In the genomic region with DNA sequence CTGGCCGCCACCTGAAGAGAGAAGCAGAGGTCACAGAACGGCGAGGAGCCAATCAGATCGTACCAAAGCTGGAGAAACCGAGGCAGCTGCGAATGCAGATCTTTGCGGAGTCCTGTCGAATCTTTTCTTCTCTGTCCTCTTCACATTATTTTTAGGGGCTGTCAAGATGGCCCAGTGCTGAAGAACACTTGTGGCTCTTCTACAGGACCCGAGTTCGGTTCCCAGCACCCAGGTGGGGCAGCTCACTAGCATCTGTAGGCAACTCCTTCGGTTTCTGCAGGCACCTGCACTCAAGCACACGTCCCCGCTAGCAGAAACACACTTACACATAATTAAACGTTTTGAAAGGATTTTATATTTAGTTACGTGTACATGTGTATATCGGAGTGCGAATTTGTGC, we compare ENCODE assay signal across 7 mouse cellular contexts. TPM values are rescaled to one million over a fixed set of nuclear protein-coding genes. Genes with fewer than 3 reads are reported as not detected.
A peak's percentile ranks its signal among the peaks of the same experiment; 100 is the strongest.
DNase-seq lines count a peak whose midpoint lies in the region; ATAC-seq and TF ChIP-seq lines count a peak whose summit lies in the region.

No protein-coding gene starts in this region.

- no peak for DNase-seq in lung, postnatal 10 days
- no peak for DNase-seq in forebrain, postnatal 0 days
- DNase-seq in testis, postnatal 14 days (ENCODE audit: low spot score) = peak; percentile 35
- no peak for DNase-seq in adrenal gland, adult 2 months
- DNase-seq in ovary, postnatal 14 days (ENCODE audit: low spot score) = no peak

- H3K4me3 ChIP-seq in lung, embryonic 15.5 days = peak overlapping the region; percentile 88
- H3K4me3 ChIP-seq in forebrain, postnatal 0 days (ENCODE audit: low read depth, low read length) = no peak overlapping the region; the same call in 1 of the 2 replicates
- H3K4me3 ChIP-seq in liver, embryonic 12.5 days = peak overlapping the region; percentile 90

- TF ChIP-seq CTCF in forebrain, postnatal 0 days (IDR thresholded peaks at IDR 0.05; ENCODE audit: low read depth) = no peak

- H3K4me2 ChIP-seq in lung, embryonic 15.5 days = peak overlapping the region; percentile 38
- peak overlapping the region; percentile 38 for H3K4me2 ChIP-seq in forebrain, postnatal 0 days (ENCODE audit: low read depth)
- H3K4me2 ChIP-seq in liver, embryonic 12.5 days = peak overlapping the region; percentile 84

- no peaks in the 10 kb centered on the region for H3K9me3 ChIP-seq in lung, embryonic 15.5 days
- no peaks in the 10 kb centered on the region for H3K9me3 ChIP-seq in forebrain, postnatal 0 days (ENCODE audit: low read length)
- no peaks in the 10 kb centered on the region for H3K9me3 ChIP-seq in liver, embryonic 12.5 days (replicated peaks)

- peak overlapping the region; percentile 30; the same call in 1 of the 2 replicates for H3K9ac ChIP-seq in lung, embryonic 15.5 days
- no peak overlapping the region for H3K9ac ChIP-seq in forebrain, postnatal 0 days
- H3K9ac ChIP-seq in liver, embryonic 12.5 days = peak overlapping the region; percentile 39

- no peaks in the 10 kb centered on the region for H3K27me3 ChIP-seq in lung, embryonic 15.5 days
- no peaks in the 10 kb centered on the region for H3K27me3 ChIP-seq in forebrain, postnatal 0 days (ENCODE audit: insufficient read depth, low read length)
- peaks cover 9% of the 10 kb centered on the region; the same call in 1 of the 2 replicates for H3K27me3 ChIP-seq in liver, embryonic 12.5 days (replicated peaks)

- H3K27ac ChIP-seq in lung, embryonic 15.5 days = no peak overlapping the region
- no peak overlapping the region for H3K27ac ChIP-seq in forebrain, postnatal 0 days (ENCODE audit: low read depth, low read length)
- H3K27ac ChIP-seq in liver, embryonic 12.5 days = no peak overlapping the region

- peaks cover 33% of the 10 kb centered on the region for H3K36me3 ChIP-seq in lung, embryonic 15.5 days
- peaks cover 32% of the 10 kb centered on the region for H3K36me3 ChIP-seq in forebrain, postnatal 0 days (ENCODE audit: insufficient read depth)
- H3K36me3 ChIP-seq in liver, embryonic 12.5 days = peaks cover 34% of the 10 kb centered on the region

- H3K4me1 ChIP-seq in lung, embryonic 15.5 days = peaks cover 14% of the 10 kb centered on the region
- H3K4me1 ChIP-seq in forebrain, postnatal 0 days (ENCODE audit: insufficient read depth) = peaks cover 8% of the 10 kb centered on the region; the same call in 1 of the 2 replicates
- H3K4me1 ChIP-seq in liver, embryonic 12.5 days = peaks cover 21% of the 10 kb centered on the region

- no peak for ATAC-seq in lung, embryonic 15.5 days (ENCODE audit: borderline replicate concordance, extremely low read depth, low FRiP score, low TSS enrichment)
- no peak for ATAC-seq in forebrain, postnatal 0 days
- no peak for ATAC-seq in liver, embryonic 12.5 days

- WGBS in lung, embryonic 15.5 days = 55% methylated on average over 17 of the region's 17 CpGs
- WGBS in forebrain, postnatal 0 days = 61% methylated on average over 17 of the region's 17 CpGs
- WGBS in liver, embryonic 12.5 days (ENCODE audit: insufficient replicate concordance) = 52% methylated on average over 17 of the region's 17 CpGs

RNA-seq across cellular contexts. Expression of a gene that starts 0.7 kb away (rescaled TPM):
- 294 and 297 TPM in 2 replicates for polyA plus RNA-seq in lung, embryonic 15.5 days (2015; fragmentation: Nextera tagmentation; extraction: Ambion mirVana)
- 200 and 233 TPM in 2 replicates for total RNA-seq in forebrain, postnatal 0 days (2014; rRNA removed)
- 265 and 268 TPM in 2 replicates for polyA plus RNA-seq in forebrain, postnatal 0 days (2015; fragmentation: Nextera tagmentation; extraction: Ambion mirVana)
- polyA plus RNA-seq in liver, embryonic 12.5 days (2016; fragmentation: Nextera tagmentation; extraction: Ambion mirVana) = 207 and 217 TPM in 2 replicates
- total RNA-seq in adrenal gland, adult 2 months (2021) = 100 to 1,000 TPM; 174 to 178 TPM
- polyA plus RNA-seq in adrenal gland, adult 2 months (2012; rRNA removed) = 89.5 and 89.9 TPM in 2 replicates

RNA-seq across cellular contexts. Expression of a gene that starts 20.5 kb away (rescaled TPM):
- polyA plus RNA-seq in lung, embryonic 15.5 days (2015; fragmentation: Nextera tagmentation; extraction: Ambion mirVana) = 1.2 TPM in 2 replicates
- 0.57 and 0.62 TPM in 2 replicates for total RNA-seq in forebrain, postnatal 0 days (2014; rRNA removed)
- 0.45 and 0.52 TPM in 2 replicates for polyA plus RNA-seq in forebrain, postnatal 0 days (2015; fragmentation: Nextera tagmentation; extraction: Ambion mirVana)
- 0.06 and 0.35 TPM in 2 replicates for polyA plus RNA-seq in liver, embryonic 12.5 days (2016; fragmentation: Nextera tagmentation; extraction: Ambion mirVana)
- total RNA-seq in adrenal gland, adult 2 months (2021) = not detected
- polyA plus RNA-seq in adrenal gland, adult 2 months (2012; rRNA removed) = 0.04 and 0.07 TPM in 2 replicates

RNA-seq across cellular contexts. Expression of a gene that starts 36.7 kb away (rescaled TPM):
- polyA plus RNA-seq in lung, embryonic 15.5 days (2015; fragmentation: Nextera tagmentation; extraction: Ambion mirVana) = 4.0 and 4.8 TPM in 2 replicates
- total RNA-seq in forebrain, postnatal 0 days (2014; rRNA removed) = 9.5 and 14.2 TPM in 2 replicates
- polyA plus RNA-seq in forebrain, postnatal 0 days (2015; fragmentation: Nextera tagmentation; extraction: Ambion mirVana) = 3.8 and 4.0 TPM in 2 replicates
- 3.0 and 3.1 TPM in 2 replicates for polyA plus RNA-seq in liver, embryonic 12.5 days (2016; fragmentation: Nextera tagmentation; extraction: Ambion mirVana)
- total RNA-seq in adrenal gland, adult 2 months (2021) = 1 to 10 TPM; 1.7 to 2.7 TPM
- 0.15 and 0.22 TPM in 2 replicates for polyA plus RNA-seq in adrenal gland, adult 2 months (2012; rRNA removed)
